Mouse (Mus musculus): ENCODE measurements around the gene Btg2.

The Btg2 gene

DNA sequence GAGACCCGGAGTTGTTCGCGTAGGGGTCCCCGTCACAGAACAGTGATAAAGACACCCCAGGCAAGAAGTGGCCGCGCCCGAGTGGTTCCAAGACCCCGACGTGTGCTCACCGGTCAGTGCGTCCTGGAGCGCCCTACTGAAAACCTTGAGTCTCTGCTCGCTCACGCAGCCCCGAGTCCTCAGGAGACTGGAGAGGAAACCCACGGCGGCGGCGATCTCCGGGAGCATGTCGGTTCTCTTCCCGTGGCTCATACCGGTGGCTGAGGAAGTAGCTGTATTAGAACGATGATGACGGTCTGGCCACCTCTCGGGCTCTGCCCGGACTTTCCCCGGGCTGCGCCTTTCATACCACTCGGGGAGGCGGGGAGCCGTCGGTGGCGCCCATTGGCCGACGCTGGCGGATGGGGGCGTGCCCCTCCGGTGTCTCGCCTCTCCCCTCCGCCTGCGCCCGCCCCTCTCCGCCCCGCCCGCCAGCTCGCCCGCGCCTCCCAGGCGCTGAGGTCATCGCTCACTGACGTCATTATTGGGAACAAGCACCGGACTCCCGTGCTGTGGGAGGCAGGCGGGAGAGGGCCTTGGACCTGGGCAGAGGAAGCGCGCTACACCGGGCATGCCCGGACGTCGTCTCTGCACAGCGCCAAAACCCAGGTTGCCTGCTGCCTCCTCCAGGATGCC, at the start of gene Btg2:
TSS of gene Btg2 (minus strand) at position 319 of the 675 bp plus-strand sequence.
- peak; percentile 83 for DNase-seq (ENCODE audit: low spot score)

DNA sequence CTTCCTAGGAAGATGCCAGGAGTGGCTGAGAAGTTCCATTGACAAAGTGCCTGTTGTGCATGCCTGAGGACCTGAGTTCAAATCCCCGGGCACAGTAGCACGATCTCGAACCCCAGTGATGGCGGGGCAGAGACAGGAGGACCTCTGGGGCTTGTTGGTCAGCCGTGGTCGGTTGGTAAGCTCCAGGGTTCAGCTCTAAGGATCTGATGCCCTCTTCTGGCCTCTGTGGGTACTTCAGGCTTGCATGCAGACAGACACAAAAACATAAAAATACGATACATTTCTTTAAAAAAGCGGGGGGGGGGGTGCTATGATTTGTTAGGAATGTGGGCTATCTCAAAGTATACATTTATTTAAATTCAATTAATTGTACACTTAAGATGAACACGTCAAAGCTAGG, 43.3 kb upstream of the Btg2 start:
- DNase-seq (ENCODE audit: low spot score) = no peak

DNA sequence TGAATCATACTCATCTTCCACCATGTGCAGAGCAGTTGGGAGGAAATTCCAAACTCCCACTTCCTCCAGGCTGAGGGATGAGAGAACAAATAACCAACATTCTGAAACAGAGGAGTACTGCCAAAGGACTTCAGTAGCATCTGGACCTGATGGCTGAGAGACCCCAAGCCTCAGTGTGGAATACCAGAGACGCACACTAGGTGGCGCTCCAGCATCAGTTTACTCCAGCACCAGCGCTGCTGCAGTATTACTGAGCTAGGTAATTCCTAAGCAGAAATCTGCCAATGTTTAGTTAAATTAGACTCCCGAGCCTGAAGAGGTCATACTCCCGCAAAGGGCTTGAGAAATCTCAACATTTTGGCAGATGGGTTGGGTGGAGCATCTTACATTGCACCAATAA, 41.3 kb upstream of the Btg2 start:
- DNase-seq (ENCODE audit: low spot score) = peak; percentile 93

DNA sequence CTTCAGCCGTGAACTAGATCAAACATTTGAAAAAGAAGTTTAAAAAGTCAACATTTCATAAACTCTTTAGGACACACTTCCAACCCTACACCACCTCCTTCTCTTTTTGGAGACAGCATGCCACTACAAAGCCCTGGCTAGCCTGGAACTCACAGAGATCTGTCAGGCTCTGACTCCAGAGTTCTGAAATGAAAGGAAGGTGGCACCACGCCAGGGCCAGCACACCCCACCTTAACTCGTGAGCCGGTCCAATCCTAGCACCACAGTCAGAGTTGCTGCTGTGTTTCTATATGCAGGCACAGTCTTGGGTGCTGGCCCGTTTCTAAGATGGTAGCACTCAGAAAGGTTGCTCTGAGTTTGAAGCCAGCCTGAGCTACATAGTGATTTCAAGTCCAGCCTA, 38.2 kb upstream of the Btg2 start:
- no peak for DNase-seq (ENCODE audit: low spot score)

DNA sequence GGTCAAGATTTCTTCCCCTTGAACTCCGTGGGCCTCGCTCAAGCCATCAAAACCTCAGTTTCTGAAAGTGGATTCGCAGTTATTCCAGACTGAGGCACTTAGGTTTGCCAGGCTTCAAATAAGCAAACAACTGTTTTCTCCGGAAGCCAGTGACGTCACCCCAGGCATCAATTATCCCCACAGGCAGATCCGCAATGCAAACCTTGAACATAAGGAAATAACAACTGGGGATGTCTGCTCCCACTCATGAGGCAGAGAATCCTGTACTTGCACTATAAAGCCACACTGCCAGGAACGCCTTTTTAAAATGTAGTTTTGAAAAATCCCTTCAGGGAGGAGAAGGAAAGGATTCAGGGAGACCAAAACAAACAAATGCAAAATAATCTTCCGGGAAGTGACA, 36.5 kb upstream of the Btg2 start:
- DNase-seq (ENCODE audit: low spot score) = no peak

DNA sequence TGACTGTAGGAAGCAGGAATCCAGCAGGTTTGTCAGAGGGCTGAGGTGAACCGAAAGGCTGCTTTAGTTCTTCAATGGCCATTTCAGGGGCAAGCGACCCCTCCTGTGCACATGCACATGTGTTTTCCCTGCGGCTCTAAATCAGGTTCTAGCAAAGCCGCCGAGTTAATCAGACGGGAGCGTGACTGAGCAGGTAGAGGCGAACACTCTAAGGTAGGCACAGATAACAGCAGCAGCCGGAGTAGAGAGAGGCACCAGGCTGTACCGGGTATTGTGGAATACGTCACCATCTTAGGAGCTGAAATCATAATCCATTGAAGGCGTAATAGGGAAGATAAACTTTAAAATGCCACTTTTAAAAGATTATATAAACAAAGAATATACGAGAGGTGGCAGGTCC, 35.8 kb upstream of the Btg2 start:
- no peak for DNase-seq (ENCODE audit: low spot score)

DNA sequence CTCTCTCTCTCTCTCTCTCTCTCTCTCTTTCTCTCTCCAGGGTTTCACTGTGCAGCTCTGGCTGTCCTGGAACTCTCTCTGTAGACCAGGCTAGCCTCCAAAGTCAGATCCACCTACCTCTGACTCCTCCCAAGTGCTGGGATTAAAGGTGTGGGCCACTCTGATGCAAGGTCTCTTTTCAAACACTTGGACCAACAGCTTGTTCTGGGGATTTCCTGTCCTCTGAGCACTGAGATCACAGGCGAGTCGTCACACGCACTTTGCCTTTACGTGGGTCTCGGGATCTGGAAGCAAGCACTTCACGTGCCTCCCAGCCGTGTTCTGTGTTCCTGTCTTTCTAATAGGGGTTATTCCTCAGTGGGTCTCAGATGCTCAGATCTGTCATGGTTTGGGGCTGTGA, 35.1 kb upstream of the Btg2 start:
- no peak for DNase-seq (ENCODE audit: low spot score)

DNA sequence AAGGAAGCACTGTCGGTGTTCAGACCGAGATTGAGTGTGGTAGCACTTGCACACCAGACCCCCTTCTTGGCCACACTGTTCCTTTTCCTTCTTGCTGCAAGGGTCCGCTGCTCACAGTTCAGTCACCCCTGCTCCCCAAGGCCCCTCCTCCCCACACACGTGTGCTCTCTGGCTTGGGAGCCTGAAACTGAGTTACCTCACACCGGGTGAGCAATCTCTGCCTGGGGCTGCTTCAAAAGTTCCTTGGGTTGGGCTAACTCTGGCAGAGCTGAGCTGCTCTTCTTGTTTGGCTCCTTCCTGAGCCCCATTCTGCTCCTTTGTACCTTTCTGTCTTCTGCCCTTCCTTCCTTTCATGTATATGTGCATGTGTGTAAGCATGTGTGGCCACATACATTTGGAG, 34.6 kb upstream of the Btg2 start:
- no peak for DNase-seq (ENCODE audit: low spot score)

DNA sequence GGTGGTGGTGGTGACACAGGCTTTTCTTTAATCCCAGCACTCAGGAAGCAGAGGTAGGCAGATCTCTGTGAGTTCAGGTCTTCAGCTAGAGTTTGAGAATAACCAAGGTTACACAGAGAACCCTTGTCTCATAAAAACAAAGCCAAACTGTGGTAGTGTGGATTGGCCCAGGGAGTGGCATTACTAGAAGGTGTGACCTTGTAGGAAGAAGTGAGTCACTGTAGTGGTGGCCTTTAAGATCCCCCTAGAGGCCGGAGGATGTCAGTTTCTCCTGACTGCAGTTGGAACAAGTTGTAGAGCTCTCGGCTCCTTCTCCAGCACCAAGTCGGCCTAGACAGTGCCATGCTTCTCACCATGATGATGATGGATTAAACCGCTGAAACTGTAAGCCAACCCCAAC, 32.1 kb upstream of the Btg2 start, which contains the start of gene Chit1:
TSS of gene Chit1 (plus strand) at position 264 of the 400 bp plus-strand sequence.
- DNase-seq (ENCODE audit: low spot score) = no peak

DNA sequence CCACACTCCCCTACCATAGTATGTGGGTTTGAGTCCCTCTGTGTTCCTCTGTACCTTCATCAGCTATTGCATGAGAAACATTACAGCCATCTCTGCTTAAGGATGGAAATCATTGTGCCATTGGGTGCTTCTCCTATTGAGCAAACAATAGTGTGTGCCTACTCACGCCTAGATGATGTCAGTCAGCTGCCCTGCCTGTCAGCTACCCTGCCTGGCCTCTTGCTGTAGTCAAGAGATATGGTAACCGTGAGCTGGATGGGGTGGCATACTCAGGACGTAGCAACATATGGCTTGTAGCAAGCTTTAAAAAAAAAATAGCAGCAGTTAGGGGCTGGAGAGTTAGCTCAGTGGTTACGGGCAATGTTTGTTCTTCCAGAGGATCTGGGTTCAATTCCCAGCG, 31.5 kb upstream of the Btg2 start:
- no peak for DNase-seq (ENCODE audit: low spot score)

DNA sequence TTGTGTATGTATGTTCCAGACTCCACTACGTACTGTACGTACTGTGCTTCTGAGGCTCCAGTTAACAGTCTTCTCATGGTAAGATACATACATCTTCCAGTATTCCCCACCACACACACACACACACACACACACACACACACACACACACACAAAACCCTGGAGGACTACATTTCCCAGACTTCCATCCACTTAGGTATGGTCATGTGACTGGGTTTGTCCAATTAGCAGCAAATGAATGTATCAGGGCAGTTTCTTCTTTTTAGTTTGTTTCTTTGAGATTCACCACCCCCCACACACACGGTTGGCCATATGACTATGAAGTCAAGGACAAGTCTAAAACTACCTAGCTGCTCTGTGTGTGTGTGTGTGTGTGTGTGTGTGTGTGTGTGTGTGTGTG, 31.1 kb upstream of the Btg2 start:
- no peak for DNase-seq (ENCODE audit: low spot score)

DNA sequence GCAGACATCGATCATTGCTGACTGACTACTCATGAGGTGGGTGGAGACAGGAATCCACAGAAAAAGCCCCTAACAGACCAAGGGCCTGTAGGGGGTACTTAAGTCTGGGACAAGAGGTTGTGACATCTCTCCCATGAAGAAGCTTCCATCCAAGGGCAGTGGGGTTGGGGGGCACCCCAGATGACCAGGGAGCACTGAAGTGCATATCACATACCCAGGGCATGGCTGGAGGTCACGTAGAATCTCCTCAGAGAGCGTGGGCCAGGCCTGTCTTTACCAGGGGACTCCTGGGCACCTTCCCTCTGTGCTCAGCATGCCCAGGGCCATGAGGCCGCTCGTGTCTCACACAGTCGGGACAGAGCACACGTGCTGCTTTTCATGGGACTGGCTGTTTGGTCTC, 28.9 kb upstream of the Btg2 start:
- no peak for DNase-seq (ENCODE audit: low spot score)

DNA sequence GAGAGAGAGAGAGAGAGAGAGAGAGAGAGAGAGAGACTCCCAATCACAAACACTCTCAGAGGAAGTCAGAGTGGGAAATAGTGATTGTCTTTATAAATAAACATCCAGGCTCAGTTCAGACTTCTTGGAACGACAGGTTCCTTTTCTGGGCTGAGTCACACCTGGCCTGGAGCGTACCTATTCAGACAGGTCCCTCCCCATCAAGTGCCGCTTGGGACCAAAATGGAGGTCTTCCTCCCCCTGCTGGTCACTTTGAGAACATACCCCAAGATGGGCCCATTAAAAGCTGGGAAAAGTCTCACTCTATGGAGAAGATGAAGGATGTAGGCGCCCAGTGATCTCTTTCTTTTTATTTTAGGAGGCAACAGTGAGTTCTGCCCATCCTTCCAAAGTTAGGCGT, 27.8 kb upstream of the Btg2 start:
- DNase-seq (ENCODE audit: low spot score) = no peak

DNA sequence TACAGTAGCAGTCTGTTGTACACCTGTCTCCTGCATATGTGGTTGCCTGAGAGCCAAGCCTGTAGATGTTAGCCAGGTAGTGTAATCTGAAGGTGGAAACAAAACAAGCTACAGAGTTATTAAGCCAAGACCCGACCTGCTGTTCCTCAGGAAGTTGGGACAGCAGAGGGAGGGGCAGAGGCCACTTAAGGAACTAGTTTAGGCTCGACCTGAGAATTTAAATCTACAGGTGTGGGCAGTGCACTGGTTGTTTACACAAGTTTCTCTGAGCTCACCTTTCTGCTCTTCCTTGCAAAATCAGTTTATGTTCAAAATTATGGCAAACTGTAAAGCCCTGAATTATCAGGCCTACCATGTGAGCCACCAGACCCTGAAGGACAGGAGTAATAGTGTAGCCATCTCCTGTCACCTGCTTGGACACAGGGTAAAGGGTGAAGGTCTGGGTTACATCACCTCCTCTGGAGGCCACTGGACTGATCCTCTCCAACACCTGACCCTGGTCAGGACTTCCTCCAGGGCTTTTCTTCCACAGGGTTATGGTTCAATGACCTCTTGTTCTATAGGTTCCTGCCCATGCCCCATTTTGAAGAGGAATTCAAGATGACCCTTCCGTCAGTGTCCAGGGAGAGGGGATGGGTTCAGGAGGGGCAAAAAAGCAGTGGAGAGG, 27.0 kb upstream of the Btg2 start:
- no peak for DNase-seq (ENCODE audit: low spot score)

DNA sequence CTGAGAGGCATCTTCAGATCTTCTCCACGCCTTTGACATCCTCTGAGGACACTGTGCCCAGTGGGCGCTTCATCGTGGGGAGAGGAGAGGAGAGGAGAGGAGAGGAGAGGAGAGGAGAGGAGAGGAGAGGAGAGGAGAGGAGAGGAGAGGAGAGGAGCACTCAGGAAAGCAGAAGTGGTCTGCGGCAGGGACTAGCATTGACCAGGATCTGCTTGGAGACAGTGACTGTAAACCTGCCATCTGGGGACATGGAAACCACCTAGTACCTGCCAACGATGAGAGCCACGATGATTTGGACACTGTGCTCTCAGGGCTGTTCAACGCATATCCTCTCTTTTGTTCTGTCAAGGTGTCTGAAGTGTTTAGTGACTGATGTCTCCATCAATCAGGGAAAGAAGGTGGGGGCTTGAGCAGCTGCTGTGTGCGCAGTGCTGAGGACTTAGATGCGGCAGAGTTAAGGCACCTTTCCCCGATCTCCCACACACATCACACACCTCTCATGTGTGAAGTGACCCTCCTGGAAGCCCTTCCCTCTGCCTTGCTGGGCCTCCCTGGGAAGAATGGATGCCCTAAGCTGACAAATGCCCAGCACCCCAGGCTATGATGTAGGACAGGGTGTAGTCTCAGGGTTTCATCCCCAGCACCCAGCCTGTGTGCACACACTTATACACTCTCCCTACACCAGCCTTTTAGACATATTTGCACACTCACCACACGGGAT, 26.3 kb upstream of the Btg2 start:
- no peak for DNase-seq (ENCODE audit: low spot score)

DNA sequence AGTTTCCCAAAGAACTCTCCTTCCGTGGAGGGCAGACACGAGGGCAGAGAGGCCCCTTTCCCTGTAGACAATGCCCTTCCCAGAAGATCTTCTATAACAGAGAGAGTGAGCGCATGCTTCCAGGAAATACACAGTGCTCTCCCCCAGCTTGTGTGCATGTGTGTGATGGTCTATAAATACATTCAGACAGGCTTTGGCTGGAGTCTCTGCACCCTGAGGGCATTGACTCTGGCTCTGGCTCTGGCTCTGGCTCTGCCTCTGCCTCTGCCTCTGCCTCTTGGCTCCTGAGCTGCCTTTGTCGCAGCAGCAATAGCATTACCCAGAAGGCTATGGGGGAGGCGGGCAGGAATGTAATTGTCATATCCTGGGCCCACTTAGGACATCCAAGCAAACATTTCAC, 24.9 kb upstream of the Btg2 start:
- DNase-seq (ENCODE audit: low spot score) = no peak

DNA sequence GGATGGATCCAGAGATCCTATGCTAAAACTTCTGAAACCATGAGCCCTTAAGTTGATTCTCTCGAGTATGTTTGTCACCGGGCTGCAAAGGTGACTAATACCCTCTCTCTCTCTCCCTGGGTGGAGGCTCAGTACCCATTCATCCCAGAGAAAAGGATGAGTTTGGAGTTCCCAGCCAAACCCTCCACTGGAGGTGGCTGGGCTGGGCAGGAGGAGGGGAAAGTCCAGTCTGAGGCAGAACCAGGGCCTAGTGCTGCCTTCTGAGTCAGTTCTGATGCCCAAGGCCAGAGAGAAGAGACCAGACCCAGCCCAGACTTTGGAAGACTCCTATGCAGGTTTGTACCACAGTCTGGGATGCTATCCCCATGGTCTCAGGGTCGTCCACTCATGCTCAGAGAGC, 22.7 kb upstream of the Btg2 start:
- no peak for DNase-seq (ENCODE audit: low spot score)

DNA sequence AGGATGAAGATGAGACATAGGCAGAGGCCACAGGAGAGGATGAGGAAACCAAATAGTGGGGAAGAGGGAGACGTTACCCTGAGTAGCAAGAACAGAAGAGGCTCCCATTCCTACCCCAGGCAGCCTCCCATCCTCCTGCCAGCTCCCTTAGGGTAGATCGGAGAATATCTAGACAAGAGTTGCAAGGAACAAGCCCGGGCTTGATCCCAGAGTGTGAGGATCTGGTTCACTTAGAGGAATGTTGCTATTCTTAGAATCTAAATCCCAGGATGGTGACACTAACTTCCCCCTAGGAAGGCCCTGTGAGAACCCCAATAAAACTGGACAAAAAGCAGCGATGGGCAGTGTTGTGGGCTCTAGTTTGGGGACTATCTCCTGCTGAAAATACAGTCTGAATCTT, 22.0 kb upstream of the Btg2 start:
- DNase-seq (ENCODE audit: low spot score) = no peak

DNA sequence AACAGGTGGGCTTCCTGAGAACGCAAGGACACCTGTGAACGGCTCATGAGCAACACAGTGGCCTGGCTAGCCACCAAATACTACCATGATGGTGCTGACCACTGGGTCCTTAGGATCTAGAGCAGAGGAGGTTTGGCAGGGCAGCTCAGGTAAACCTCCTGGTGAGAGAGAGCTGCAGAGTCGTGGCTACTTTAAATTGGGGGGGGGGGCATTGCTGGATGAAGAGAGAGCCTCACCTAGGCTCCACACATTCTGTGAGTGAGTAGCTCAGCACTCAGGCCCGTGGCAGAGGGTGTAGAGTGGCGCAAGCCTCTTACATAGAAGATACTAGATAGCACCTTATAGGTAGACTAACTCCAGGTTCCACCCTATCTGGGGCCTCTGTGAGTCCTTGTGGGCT, 21.5 kb upstream of the Btg2 start:
- DNase-seq (ENCODE audit: low spot score) = no peak

DNA sequence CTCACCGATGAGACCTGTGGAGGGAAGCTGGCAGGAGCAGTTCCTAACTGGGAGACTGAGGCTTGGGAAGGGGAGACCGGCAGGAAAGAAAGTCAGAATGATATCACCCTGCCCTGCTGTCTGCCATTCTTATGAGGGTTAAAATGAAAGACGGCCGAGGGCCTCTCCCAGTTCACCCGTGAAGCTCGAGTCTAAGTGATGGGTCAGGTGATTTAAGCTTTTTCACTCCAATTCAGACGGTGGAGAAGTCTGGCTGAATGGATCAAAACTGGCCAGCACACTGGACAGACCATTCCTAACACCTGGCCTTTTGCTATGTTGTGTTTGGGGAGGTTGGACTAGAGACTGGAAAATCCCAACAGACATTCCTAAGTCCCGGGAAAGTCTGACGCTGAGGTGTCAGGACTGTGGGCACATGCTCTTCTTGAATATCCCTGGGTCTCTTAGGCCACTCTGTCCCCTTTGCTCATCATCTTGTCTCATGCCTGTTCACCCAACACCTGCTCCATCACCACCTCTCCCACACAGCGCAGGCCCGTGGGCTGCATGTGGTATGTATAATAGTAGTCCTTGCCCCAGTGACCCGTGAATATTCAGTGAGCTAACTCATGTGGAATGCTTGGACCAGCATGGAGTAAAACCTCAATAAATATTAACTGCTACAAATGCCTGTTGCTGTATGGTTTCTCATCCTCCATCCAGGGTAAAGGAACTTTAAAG, 20.8 kb upstream of the Btg2 start:
- DNase-seq (ENCODE audit: low spot score) = no peak

DNA sequence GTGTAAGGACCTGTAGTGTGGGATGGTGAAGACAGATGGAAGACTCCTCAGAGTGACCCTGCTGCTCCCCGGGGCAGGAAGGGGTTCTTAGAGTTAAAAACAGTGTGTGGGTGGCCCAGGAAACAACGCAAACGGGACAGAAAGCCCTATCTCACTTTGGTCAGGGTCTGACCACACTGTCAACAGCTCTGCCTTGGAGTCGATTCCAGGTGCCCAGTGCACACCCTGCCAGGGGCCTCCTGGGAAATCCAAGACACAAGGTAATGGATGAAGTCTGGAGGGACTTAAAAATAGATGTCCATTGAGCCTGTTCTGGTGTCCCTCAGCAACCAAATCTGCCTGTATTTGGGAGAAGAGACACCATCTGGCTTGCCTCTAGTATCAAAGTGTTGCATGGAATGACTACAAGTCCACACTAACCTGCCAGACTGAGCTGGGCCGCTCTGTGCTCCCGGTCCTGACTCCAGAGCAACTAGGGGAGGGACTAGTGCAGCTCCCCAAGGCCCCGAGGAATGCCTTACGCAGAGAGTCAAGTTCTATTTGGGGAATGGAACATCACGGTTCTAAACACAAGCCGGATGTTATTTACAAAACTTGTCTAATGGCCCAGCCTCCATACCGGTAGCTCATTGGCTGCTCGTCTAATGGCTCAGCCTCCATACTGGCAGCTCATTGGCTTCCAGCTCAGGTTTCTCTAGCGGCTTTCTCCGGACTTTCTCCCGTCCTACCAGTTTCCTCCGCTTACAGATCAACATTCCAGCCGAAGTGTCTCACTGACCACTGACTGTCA, 20.0 kb upstream of the Btg2 start:
- DNase-seq (ENCODE audit: low spot score) = peak; percentile 75

Data from layer of hippocampus, adult 9-10 months (tissue).